Mouse (Mus musculus) monocyte, adult 5-6 weeks (primary cell): Measurements from ENCODE around the gene Pex14. TPM values are rescaled to one million over a fixed set of nuclear protein-coding genes. Genes with fewer than 3 reads are reported as not detected.

Experiments used
- ATAC-seq: fragments of 153-309, 156-312 bp; replicated peaks from 2 replicates; pipeline ENCODE4 v1.8.0; 2017; ENCODE audit warnings: mild to moderate bottlenecking; ENCODE audit not compliant: low TSS enrichment, insufficient number of reproducible peaks, severe bottlenecking, poor library complexity, low FRiP score
- total RNA-seq: library from RNA; stranded (forward); fragments of 200-1000, 200-491, 200-594 nt; gene quantifications from 3 replicates; pipeline ENCODE4 v1.2.3, GENCODE M21; 2017

Gene Pex14
- 12.8 to 25.2 TPM (median 24.0 TPM) in 3 replicates for total RNA-seq

GRCm38 (mm10) chr4:149099369-149100017 lies at the start of gene Pex14:
Pex14 (minus strand) TSS chr4:149099876.
- peak; percentile 93 for ATAC-seq

GRCm38 (mm10) chr4:149149196-149149595 lies 49.5 kb upstream of the Pex14 start:
- ATAC-seq: no peak

GRCm38 (mm10) chr4:149148084-149148483 lies 48.4 kb upstream of the Pex14 start:
- ATAC-seq: no peak

- ATAC-seq: no peak
Measured at GRCm38 (mm10) chr4:149147528-149147927, 47.9 kb upstream of the Pex14 start.

DNA sequence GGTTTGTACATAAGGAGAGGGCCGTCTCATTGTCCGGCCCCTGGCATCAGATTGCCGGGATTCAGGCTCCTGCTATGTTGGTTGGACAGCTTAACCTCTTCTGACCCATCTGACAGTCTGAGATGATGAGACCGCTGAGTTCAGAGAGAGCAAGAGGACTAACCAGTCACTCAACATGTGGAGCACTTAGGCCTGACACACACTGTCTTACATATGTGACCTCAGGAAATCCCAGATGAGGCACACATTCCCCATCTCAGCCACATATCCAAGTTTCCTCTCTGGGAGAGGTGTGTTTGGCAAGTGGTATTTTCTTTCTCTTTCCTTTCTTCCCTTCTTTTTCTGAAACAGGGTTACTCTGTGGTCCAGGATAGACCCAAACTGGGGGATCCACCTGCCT lies 45.5 kb upstream of the Pex14 start:
- ATAC-seq: no peak

- ATAC-seq: peak; percentile 90
Measured at GRCm38 (mm10) chr4:149144459-149144858, 44.8 kb upstream of the Pex14 start.

DNA sequence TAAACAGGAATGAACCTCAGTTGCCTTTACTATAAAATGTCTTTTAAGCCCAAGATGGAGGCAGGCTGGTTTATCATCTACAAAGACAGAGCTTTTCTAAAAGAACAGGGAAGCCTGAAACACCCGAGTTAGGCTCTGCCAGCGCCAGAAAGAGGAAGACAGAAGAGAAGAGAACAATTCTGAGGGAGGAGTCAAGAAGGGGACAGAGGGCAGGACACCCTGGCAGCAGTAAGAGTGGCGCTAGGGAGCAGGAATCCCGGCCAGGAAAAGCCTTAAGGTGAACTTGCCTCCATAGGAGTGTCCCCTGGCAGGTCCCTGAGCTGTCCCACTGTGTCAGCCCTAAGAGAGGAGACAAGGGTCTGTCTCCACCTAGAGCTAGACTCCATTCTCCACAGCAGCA lies 43.9 kb upstream of the Pex14 start:
- no peak for ATAC-seq

- ATAC-seq: no peak
Measured at GRCm38 (mm10) chr4:149138515-149138914, 38.8 kb upstream of the Pex14 start.

GRCm38 (mm10) chr4:149136982-149137770 lies 37.5 kb upstream of the Pex14 start, which contains the start of gene Cenps:
Cenps (minus strand) TSS chr4:149137629.
- peak; percentile 76 for ATAC-seq

DNA sequence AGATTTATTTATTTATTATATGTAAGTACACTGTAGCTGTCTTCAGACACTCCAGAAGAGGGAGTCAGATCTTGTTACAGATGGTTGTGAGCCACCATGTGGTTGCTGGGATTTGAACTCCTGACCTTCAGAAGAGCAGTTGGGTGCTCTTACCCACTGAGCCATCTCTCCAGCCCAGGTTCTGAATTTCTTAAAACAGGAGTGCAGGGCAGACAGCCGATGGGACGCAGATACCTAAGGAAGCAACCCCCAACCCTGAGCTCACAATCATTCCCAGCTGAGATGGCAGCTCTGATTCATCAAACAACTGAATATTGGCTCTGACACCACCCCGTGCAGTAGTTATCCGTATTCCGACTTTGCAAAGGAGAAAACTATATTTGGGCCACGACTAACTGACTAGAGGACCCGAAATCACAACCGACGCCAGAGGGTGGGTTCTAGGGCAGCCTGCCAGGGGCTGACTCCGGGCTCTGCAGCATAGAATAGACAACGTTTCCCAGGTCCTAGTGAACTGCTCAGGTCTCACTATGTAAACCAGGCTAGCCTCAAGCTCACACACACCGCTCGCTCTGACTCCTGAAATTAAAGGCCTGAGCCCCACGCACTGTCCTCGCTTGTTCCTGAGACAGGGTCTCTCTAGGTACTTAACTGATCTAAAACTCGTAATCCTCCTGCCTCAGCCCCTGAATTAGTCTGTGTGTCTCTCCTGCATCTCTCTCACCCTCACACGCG lies 36.6 kb upstream of the Pex14 start:
- ATAC-seq: no peak

DNA sequence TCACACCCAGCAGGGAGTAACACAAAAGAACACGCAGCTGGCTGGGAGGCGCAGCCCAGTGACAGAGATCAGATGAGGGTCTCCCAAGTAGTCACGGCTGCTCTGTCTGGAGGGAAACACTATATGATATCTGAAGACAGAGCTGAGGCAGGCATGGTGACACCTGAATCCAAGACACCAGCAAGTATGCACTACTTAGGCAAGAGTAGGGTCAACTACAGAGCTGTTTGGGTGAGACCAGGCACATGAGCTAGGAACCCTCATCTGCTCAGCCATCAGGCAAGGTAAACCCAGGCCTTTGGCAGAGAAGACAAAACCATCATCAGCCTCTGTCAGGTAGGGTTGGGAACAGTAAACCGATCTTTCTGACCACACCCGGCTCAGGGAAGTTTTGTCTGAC lies 33.7 kb upstream of the Pex14 start:
- ATAC-seq: no peak

DNA sequence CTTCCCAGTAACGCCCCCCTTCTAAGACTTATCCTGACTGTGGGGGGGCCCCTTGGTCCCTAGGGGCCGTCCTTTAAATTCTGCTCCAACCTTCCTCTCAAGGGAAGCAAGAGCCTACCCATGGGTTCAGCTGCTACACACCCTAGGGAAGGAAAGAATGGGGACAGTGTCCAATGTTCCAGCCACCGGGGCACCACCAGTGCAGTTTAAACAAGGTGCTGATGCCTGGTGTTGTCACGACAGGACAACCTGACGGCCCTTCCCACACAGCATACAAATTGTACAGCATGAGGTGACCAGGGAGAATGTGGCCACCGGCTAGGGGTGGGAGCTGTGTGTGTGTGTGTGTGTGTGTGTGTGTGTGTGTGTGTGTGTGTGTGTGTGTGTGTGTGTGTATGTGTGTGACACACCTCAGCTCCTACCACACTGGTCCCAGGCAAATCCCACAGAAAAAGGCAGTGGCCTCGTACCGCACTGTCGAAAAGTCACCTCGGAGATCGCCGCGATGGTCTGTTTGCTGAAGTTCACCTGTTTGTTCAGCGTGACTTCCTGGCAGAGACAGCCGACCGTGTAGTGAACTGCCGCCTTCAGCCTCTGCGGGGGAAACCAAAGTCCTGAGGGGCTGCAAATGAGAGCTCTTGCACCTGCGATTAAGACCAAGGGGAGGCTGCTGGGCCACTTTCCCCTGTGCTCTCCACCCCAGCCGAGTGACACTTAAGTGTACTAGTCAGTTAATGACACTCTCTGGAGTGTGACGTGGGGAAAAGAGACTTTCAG lies 32.3 kb upstream of the Pex14 start:
- no peak for ATAC-seq

GRCm38 (mm10) chr4:149131021-149131752 lies 31.5 kb upstream of the Pex14 start:
- no peak for ATAC-seq

DNA sequence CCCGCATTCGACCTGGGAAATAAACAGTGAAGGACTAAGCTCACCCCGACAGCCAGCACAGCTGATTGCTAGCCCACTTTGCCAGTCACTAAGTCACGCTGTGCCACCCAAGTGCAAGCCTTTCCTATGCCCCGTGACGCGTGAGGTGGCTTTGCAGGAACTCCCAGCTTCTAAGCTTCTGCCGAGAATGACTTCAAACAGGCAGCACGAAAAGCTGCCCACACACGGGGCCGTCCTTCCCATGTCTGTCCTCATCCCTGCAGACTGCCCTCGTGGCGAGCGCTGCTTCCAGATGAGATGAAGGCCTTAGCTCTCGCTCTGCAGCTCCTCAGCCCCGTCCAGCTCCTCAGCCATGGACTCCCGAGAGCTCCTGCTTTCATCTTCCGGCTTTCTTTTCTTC lies 28.8 kb upstream of the Pex14 start:
- no peak for ATAC-seq

GRCm38 (mm10) chr4:149126663-149127062 lies 27.0 kb upstream of the Pex14 start, which contains the start of gene Cort:
Cort (minus strand) TSS chr4:149126763.
- ATAC-seq: no peak

GRCm38 (mm10) chr4:149126115-149126509 lies 26.4 kb upstream of the Pex14 start:
- ATAC-seq: no peak

DNA sequence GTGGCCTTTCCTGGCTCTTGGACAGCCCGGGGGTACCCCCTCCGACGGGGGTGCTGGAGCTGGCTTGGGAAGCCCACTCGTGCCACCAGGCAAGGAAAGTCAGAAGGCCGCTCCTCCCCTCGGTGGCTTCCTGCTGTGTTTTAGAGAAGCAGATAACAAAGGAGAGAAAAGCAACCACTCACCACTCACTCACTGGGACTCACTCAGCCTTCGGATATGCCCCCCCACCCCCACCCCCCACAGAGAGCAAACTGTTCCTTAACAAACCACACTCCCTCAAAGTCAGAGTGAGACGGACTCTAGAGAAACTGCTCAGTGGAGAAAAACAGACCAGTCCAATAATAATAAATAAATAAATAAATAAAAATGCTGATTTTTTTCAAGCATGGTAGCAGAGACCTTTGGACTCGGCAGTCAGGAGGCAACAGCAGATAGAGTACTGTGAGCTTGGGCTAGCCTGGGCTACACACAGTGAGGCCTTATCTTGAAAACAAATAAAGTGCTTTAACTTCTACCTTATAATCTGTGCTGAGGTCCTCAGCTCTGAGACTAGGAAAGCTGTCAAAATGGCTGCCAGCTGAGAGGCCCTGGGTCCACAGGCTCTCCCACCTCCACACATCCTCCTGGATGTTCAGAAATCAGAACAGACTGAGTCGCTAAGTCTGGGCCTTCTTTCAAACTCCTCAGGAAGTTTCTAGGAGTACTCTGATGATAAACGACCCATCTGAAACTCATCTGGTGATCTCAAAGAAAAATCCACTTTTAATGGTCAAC lies 25.9 kb upstream of the Pex14 start:
- no peak for ATAC-seq
